Mouse (Mus musculus): ENCODE results near the gene Rnf130. TPM values are rescaled to one million over a fixed set of nuclear protein-coding genes. Genes with fewer than 3 reads are reported as not detected.
A peak's percentile ranks its signal among the peaks of the same experiment; 100 is the strongest.
"Not testable (repeated sequence)": the region's sequence is repeated elsewhere in the genome, so short reads cannot be mapped to it uniquely, and the experiment has no call there.

The Rnf130 gene
- polyA plus RNA-seq, 1 experiment from 2014 or later = 25.7 TPM

DNA sequence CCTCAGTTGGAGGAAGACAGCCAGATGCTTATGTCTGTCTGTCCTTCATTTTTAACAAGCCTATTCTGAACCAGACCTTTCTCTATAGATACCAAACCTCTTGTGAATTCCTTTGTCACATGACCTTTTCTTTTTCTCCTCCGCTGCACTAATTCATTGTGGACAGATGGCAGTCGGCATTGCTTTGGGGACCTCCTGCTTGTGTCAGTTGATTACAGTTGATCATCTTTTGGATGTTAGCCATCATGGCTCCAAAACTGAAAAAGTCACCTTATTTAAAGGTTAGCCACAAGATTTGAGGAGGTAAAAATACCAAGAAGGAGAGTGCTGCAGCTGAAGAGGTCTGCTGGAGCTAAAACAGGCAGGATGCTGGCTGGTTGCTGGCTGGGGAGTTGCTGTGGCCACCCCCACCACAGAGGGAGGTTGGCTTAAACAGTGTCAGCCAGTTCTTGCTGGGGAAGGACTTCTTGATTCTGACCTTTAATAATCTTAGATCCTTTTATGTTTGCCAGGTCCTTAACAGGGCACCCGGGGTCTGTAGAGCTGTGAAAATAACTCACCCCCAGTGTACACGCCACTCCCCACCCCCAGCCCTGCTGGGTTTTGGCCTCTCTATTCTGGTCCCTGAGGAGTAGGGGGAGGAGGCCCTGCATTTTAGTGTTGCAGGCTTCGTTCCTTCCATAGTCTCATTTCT is 66.0 kb downstream of the Rnf130 start:
- Histone ChIP-seq H3K9me3 (no peaks in the 10 kb centered on the region), H3K4me1 (peaks cover 25% of the 10 kb centered on the region), H3K9ac (peak overlapping the region; percentile 38; the same call in 1 of the 2 replicates), H3K4me2 (no peak overlapping the region), H3K36me3 (peaks cover 43% of the 10 kb centered on the region), H3K4me3 (no peak overlapping the region), H3K27me3 (replicated peaks) (no peaks in the 10 kb centered on the region), H3K27ac (replicated peaks) (peak overlapping the region; percentile 39; the same call in 1 of the 2 replicates)
- ATAC-seq (ENCODE audit: extremely low read depth, insufficient number of reproducible peaks, low FRiP score, low TSS enrichment) = no peak
- 41% methylated on average over 5 of the region's 5 CpGs for WGBS

DNA sequence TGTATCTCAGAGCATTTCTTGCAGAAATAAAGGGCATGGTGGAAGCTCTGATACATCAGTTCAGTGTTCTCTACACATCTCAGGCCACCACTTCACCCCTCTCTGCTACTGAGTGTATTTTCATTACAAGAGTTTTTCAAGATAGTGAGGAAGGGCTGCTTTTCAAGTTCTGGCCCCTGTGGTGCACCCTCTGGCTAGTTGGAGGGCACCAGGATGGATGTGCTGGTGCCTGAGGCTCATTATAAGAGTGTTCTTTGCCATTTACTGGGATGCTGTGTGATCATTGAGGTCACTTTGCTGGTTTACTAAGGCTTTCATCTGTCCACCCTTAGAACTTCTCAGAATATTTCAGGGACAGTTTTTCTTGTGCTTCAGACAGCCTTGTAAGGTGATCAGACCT is 66.5 kb downstream of the Rnf130 start:
- no peak for ATAC-seq (ENCODE audit: extremely low read depth, insufficient number of reproducible peaks, low FRiP score, low TSS enrichment)
- H3K4me2 ChIP-seq = no peak overlapping the region
- H3K27me3 ChIP-seq (replicated peaks) = no peaks in the 10 kb centered on the region
- peaks cover 25% of the 10 kb centered on the region for H3K4me1 ChIP-seq
- H3K4me3 ChIP-seq = no peak overlapping the region
- H3K36me3 ChIP-seq = peaks cover 38% of the 10 kb centered on the region
- no peaks in the 10 kb centered on the region for H3K9me3 ChIP-seq
- H3K27ac ChIP-seq (replicated peaks) = peak overlapping the region; percentile 39; the same call in 1 of the 2 replicates
- H3K9ac ChIP-seq = peak overlapping the region; percentile 38; the same call in 1 of the 2 replicates

DNA sequence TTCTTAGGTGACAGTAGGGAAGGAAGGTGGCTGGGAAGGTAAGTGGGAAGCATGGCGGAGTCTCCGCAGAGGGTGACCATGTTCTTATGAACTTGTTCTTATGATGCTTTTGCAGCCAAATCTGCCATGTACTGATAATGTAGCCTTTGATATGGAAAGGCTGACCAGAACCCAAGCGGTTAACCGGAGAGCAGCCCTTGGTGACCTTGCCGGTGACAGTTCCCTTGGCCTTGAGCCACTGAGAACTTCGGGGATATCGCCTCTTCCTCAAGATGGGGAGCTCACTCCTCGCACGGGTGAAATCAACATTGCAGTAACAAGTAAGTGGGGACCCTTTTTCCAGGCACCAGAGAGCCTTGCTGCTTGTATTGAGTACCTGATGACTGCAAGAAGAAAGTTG is 70.5 kb downstream of the Rnf130 start:
- H3K4me3 ChIP-seq = no peak overlapping the region
- H3K9ac ChIP-seq = no peak overlapping the region
- no peak overlapping the region for H3K27ac ChIP-seq (replicated peaks)
- 75% methylated on average over 9 of the region's 9 CpGs for WGBS
- H3K27me3 ChIP-seq (replicated peaks) = no peaks in the 10 kb centered on the region
- ATAC-seq (ENCODE audit: extremely low read depth, insufficient number of reproducible peaks, low FRiP score, low TSS enrichment) = no peak
- H3K4me1 ChIP-seq = peaks cover 33% of the 10 kb centered on the region
- H3K36me3 ChIP-seq = peaks cover 32% of the 10 kb centered on the region
- no peaks in the 10 kb centered on the region for H3K9me3 ChIP-seq
- no peak overlapping the region for H3K4me2 ChIP-seq

DNA sequence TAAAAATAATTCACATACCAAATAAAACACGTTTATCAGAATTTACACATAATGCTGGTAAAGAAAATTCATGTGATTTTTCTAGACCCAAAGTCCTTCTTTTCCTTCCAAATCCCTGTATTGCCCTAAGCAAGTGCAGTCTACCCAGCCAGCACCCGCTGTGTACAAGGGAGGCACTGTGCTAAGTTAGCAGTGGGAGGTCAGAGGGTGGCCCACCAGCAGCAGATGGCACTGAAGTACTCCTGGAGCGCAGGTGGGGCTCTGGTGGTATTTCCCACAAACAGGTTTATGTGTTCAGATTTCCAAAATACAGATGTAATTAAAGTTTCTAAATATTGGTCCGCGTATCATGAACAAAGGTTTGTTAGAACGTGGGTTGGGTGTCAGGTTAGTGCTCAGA is 71.9 kb downstream of the Rnf130 start:
- ATAC-seq (ENCODE audit: extremely low read depth, insufficient number of reproducible peaks, low FRiP score, low TSS enrichment) = no peak
- Histone ChIP-seq H3K36me3 (peaks cover 32% of the 10 kb centered on the region), H3K9me3 (no peaks in the 10 kb centered on the region), H3K4me2 (no peak overlapping the region), H3K27me3 (replicated peaks) (no peaks in the 10 kb centered on the region), H3K4me1 (peaks cover 21% of the 10 kb centered on the region), H3K9ac (no peak overlapping the region), H3K27ac (replicated peaks) (no peak overlapping the region), H3K4me3 (no peak overlapping the region)
- 91% methylated on average over 6 of the region's 6 CpGs for WGBS

DNA sequence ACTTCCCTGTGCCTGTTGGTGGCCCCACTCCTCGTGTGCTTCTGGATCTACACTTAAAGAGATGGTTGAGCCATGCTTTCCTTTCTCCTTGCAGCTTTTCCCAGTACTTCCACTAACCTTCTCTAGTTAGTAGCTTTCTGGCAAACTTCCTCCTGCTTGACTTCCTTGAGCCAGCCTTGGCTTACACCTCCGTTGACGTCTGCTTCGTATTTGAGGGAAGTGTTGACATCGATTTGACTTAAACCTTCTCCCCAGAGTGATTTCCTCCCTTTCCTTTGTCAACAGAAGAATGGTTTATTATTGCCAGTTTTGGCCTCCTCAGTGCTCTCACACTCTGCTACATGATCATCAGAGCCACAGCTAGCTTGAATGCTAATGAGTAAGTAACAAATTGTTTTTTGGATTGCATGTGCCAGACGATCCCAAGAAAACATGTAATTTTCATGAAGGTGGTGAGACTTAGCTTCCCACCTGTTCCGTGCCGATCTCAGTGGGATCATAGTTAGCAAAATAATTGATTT is 73.9 kb downstream of the Rnf130 start:
- Histone ChIP-seq H3K9me3 (no peaks in the 10 kb centered on the region), H3K27me3 (replicated peaks) (no peaks in the 10 kb centered on the region), H3K4me1 (peaks cover 34% of the 10 kb centered on the region), H3K9ac (no peak overlapping the region), H3K27ac (replicated peaks) (peak overlapping the region; percentile 33), H3K4me3 (no peak overlapping the region), H3K36me3 (peaks cover 24% of the 10 kb centered on the region), H3K4me2 (no peak overlapping the region)
- WGBS = 69% methylated on average over 8 of the region's 8 CpGs
- ATAC-seq (ENCODE audit: extremely low read depth, insufficient number of reproducible peaks, low FRiP score, low TSS enrichment) = no peak

DNA sequence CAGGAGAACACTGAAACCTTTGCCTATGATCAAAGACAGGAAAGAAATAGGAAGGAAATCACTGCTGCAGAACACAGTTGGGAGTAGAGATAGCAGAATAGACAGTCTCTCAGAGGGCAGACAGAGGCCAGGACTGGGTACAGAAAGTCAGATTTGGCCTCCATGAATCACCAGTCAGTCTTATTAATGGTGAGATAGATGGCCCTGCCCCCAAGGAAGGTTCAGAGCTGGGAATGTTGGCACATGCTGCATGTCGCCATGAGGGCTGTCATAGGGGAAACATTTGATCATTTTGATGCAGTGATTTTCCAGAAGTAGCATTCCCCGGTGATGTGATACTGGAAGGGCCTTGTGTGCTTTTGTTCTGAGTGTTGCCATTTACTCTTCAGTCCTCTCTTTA is 74.5 kb downstream of the Rnf130 start:
- Histone ChIP-seq H3K4me2 (no peak overlapping the region), H3K27ac (replicated peaks) (peak overlapping the region; percentile 33), H3K27me3 (replicated peaks) (no peaks in the 10 kb centered on the region), H3K36me3 (peaks cover 21% of the 10 kb centered on the region), H3K4me3 (no peak overlapping the region), H3K4me1 (peaks cover 37% of the 10 kb centered on the region), H3K9me3 (no peaks in the 10 kb centered on the region), H3K9ac (no peak overlapping the region)
- 55% methylated on average over 2 of the region's 2 CpGs for WGBS
- ATAC-seq (ENCODE audit: extremely low read depth, insufficient number of reproducible peaks, low FRiP score, low TSS enrichment) = no peak

DNA sequence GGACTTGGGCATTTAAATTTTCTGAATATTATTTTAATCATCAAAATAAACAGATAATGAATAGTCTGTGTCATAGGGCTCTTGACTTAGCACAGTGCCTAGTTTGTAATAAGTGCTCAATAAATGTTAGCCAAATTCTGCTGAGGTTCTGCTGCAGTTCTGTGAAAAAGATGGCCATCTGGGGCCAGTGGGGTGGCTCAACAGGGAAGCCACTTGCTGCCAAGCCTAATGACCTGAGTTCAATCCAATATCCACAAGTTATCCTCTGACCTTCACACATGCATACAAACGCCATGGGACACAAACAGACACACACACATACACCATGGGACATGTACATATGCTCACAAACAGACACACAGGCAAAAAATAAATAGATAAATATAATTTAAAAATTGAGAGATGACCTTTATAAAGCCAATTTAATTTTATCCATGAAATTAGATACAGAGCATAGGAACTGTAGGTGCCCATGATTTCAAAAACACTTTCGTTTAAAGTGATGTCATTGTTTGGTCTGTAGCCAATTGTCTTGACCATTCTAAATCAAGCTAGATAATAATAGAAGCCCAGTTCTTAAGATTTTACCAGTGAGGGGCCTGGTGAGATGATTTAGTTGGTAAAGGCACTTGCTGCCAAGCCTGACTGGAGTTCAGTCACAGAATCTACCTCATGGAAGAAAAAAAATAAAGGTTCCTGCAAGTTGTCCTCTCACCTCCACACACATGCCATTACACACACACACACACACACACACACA is 75.6 kb downstream of the Rnf130 start:
- no peak overlapping the region for H3K9ac ChIP-seq
- peaks cover 38% of the 10 kb centered on the region for H3K4me1 ChIP-seq
- no peak overlapping the region for H3K4me3 ChIP-seq
- ATAC-seq (ENCODE audit: extremely low read depth, insufficient number of reproducible peaks, low FRiP score, low TSS enrichment) = no peak
- 61% methylated on average over 2 of the region's 2 CpGs for WGBS
- no peak overlapping the region for H3K4me2 ChIP-seq
- H3K27ac ChIP-seq (replicated peaks) = no peak overlapping the region
- peaks cover 17% of the 10 kb centered on the region for H3K36me3 ChIP-seq
- no peaks in the 10 kb centered on the region for H3K27me3 ChIP-seq (replicated peaks)
- no peaks in the 10 kb centered on the region for H3K9me3 ChIP-seq

DNA sequence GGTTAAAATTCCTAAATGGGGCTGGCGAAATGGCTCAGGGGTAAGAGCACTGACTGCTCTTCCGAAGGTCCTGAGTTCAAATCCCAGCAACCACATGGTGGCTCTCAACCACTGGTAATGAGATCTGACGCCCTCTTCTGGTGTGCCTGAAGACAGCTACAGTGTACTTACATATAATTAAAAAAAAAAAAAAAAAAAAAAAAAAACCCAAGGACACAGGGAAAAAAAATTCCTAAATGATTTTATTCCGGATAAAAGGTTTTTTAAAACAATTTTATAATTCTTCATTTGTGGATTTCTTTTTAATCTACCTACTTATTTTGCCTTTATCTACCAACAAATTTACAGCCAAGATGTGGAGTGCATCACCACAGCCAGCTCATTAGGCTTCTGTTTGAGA is 76.8 kb downstream of the Rnf130 start:
- not testable (repeated sequence) for H3K4me3 ChIP-seq; H3K27ac ChIP-seq (replicated peaks); H3K9ac ChIP-seq; ATAC-seq (ENCODE audit: extremely low read depth, insufficient number of reproducible peaks, low FRiP score, low TSS enrichment); H3K9me3 ChIP-seq; H3K27me3 ChIP-seq (replicated peaks); H3K4me2 ChIP-seq
- WGBS = 83% methylated on average over 4 of the region's 4 CpGs
- Histone ChIP-seq H3K36me3 (peaks cover 13% of the 10 kb centered on the region), H3K4me1 (peaks cover 49% of the 10 kb centered on the region)

DNA sequence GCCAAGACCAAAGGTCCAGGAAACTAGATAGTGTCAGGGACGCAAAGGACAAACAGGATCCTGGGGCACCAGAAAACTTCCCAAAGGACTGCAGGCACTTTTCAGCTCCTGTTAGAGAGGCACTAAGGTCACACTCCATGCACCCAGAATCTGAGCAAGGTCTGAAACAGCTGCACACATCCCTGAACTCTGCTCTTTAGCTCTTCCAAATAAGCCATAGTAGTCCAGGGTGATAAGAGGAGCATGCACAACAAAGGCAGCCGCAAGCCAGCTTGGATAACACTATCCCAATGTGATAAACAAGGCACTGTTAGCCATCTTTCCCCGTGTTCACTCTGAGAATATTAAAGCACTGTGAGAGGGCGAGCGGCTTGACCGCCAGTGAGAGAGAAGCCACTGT is 78.9 kb downstream of the Rnf130 start:
- Histone ChIP-seq H3K4me3 (no peak overlapping the region), H3K27me3 (replicated peaks) (no peaks in the 10 kb centered on the region), H3K9ac (no peak overlapping the region), H3K27ac (replicated peaks) (no peak overlapping the region), H3K36me3 (peaks cover 2% of the 10 kb centered on the region), H3K4me1 (peaks cover 51% of the 10 kb centered on the region), H3K9me3 (no peaks in the 10 kb centered on the region), H3K4me2 (no peak overlapping the region)
- WGBS = 54% methylated on average over 6 of the region's 6 CpGs
- no peak for ATAC-seq (ENCODE audit: extremely low read depth, insufficient number of reproducible peaks, low FRiP score, low TSS enrichment)

DNA sequence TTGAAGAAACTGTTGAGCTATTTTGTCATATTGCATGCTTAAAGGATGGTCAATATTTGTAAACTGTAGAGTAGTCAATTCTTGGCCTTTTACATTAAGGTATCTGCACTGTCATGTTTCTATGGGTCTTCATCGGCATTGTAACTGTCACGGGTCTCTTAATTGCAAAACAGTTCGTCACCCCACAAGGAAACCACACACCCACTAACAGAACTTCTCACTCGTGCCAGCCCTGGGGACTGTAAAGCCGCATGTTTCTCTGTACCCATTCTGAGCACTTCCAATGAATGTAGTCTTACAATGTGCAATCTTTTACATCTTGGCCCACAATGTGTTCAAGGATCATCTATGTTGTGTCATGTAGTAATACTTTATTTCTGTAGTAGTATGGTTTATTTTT is 80.1 kb downstream of the Rnf130 start:
- Histone ChIP-seq H3K9me3 (no peaks in the 10 kb centered on the region), H3K27ac (replicated peaks) (no peak overlapping the region), H3K9ac (no peak overlapping the region), H3K27me3 (replicated peaks) (no peaks in the 10 kb centered on the region), H3K36me3 (no peaks in the 10 kb centered on the region; the same call in 1 of the 2 replicates), H3K4me3 (no peak overlapping the region), H3K4me1 (peaks cover 39% of the 10 kb centered on the region), H3K4me2 (no peak overlapping the region)
- ATAC-seq (ENCODE audit: extremely low read depth, insufficient number of reproducible peaks, low FRiP score, low TSS enrichment) = no peak
- WGBS = 86% methylated on average over 5 of the region's 5 CpGs

DNA sequence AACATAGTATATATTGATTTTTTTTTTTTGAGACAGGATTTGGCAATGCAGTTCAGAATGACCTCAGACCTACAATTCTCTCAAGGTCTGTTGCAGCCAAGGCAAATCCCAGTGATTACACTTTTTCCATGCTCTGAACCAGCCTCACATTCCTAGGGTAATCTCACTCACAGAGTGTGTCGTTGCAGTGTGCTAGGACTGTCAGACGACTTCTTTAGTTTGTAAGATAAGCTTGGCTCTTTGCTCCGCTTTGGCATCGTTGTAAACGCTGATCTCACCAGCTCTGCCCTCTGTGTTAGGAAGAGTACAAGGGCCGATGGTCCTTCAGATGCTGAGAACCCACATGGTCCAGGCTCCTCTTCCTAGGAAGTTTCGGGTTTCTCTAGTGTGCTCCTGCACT is 80.9 kb downstream of the Rnf130 start:
- ATAC-seq (ENCODE audit: extremely low read depth, insufficient number of reproducible peaks, low FRiP score, low TSS enrichment) = no peak
- 24% methylated on average over 7 of the region's 7 CpGs for WGBS
- peak overlapping the region; percentile 38; the same call in 1 of the 2 replicates for H3K27ac ChIP-seq (replicated peaks)

More for the DNA sequence above, 80.9 kb downstream of the Rnf130 start:
- Histone ChIP-seq H3K27me3 (replicated peaks) (no peaks in the 10 kb centered on the region), H3K36me3 (no peaks in the 10 kb centered on the region; the same call in 1 of the 2 replicates), H3K4me1 (peaks cover 39% of the 10 kb centered on the region), H3K4me2 (no peak overlapping the region), H3K9me3 (no peaks in the 10 kb centered on the region), H3K4me3 (no peak overlapping the region), H3K9ac (0 out of 2 replicates have a peak overlapping the region, but pooled peaks have one; percentile 21)
